Mouse (Mus musculus) embryonic facial prominence, embryonic 12.5 days (tissue): ENCODE measurements at regions not wholly inside any gene's neighbourhood (a gene's known extent, or its start where the extent isn't known, plus 50 kb on each side); places are given as distances from the start of the nearest gene placed in this dataset.

Experiments used
- ATAC-seq: fragments of 200-750 bp; cut with Nextera tagmentation; 2 replicates; pipeline ENCODE4 v1.8.0; 2017; ENCODE audit not compliant: insufficient number of reproducible peaks, insufficient read depth, low FRiP score, low TSS enrichment
- H3K27ac ChIP-seq: fragments of 300-500 bp; sonication (generic); 2 replicates; pipeline ENCODE4 v1.5.1; 2016; ENCODE audit warnings: mild to moderate bottlenecking
- H3K27me3 ChIP-seq: fragments of 300-500 bp; sonication (generic); 2 replicates; pipeline ENCODE4 v1.6.1; 2016; ENCODE audit warnings: mild to moderate bottlenecking, moderate library complexity
- H3K36me3 ChIP-seq: fragments of 300-500 bp; sonication (generic); 2 replicates; pipeline ENCODE4 v1.6.1; 2016; ENCODE audit warnings: mild to moderate bottlenecking
- H3K4me1 ChIP-seq: fragments of 300-500 bp; sonication (generic); 2 replicates; pipeline ENCODE4 v1.6.1; 2016
- H3K4me2 ChIP-seq: fragments of 300-500 bp; sonication (generic); replicated peaks from 2 replicates; pipeline ENCODE4 v1.6.1; 2016; ENCODE audit warnings: mild to moderate bottlenecking, moderate library complexity
- H3K4me3 ChIP-seq: fragments of 300-500 bp; sonication (generic); 2 replicates; pipeline ENCODE4 v1.5.1; 2016; ENCODE audit warnings: mild to moderate bottlenecking
- H3K9ac ChIP-seq: fragments of 300-500 bp; sonication (generic); 2 replicates; pipeline ENCODE4 v1.6.1; 2016; ENCODE audit warnings: mild to moderate bottlenecking, moderate library complexity
- H3K9me3 ChIP-seq: fragments of 300-500 bp; sonication (generic); 2 replicates; pipeline ENCODE4 v1.6.1; 2016; ENCODE audit warnings: mild to moderate bottlenecking, moderate library complexity
- WGBS: fragments of 180-500 bp; shearing (Covaris S2); methylation state at CpG from one replicate; pipeline ENCODE4 v1.1.7; 2016; 5-methylcytosine and 5-hydroxymethylcytosine counted together

GRCm38 (mm10) chr16:46617544-46618335, 119.4 kb upstream of the Nectin3 start:
- Histone ChIP-seq H3K9me3 (no peaks in the 10 kb centered on the region), H3K36me3 (no peaks in the 10 kb centered on the region), H3K27me3 (no peaks in the 10 kb centered on the region), H3K27ac (no peak overlapping the region), H3K4me1 (no peaks in the 10 kb centered on the region), H3K9ac (no peak overlapping the region), H3K4me2 (no peak overlapping the region), H3K4me3 (no peak overlapping the region)
- no peak for ATAC-seq
- 61% methylated on average over 13 of the region's 13 CpGs for WGBS

DNA sequence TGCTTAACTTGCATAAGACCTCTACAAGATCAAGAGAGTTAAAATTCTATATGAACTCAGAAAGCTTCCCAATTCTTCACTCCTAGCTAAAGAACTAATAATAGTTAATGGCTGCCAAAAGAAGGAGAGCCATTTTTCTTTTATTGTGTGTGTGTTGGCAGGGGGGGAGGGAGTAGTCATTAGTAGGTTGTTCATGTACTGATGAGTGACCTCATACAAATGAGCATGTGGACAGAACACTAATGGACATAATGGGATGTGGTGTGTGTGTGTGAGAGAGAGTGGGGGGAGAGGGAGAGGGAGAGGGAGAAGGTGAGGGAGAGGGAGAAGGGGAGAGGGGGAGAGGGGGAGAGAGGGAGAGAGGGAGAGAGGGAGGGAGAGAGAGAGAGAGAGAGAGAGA, 118.3 kb upstream of the Nectin3 start:
- Histone ChIP-seq H3K4me1 (no peaks in the 10 kb centered on the region), H3K27ac (no peak overlapping the region), H3K9me3 (no peaks in the 10 kb centered on the region), H3K4me3 (no peak overlapping the region), H3K4me2 (no peak overlapping the region), H3K27me3 (no peaks in the 10 kb centered on the region), H3K9ac (no peak overlapping the region), H3K36me3 (no peaks in the 10 kb centered on the region)
- ATAC-seq: no peak

DNA sequence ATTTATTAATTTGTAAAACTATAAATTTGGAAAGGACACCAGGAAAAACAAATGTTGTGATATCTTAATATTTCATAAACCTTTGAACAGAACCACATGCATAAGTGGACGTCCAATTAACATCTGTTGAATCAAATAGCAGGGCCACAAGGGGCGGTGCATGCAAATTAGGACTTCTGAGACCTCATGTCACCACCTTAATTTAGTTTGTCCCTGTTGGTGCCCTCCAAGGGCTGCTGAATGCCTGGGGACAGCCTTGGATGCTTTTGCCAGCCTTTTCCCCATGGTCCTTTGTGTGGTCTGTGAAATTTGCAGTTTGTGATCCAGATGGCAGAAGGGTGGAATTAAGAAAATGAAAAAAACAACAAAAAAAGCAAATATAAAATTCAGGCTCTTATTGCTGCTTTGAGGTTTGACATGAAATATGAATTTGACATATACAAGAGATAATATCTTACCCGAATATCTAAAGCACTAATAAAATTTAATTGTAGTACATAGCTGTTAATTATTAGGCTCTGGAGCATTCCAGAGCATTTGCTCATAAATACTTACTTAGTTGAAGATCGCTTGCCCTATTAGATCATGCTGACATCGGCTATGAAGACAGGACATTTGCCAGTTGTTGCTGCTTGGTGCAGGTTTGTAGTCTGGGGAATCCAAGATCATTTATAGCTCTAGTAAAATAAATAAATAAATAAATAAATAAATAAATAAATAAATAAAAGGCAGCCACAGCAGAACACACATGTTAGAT, 114.9 kb upstream of the Nectin3 start:
- Histone ChIP-seq H3K9me3 (no peaks in the 10 kb centered on the region), H3K4me3 (no peak overlapping the region), H3K27ac (no peak overlapping the region), H3K4me1 (no peaks in the 10 kb centered on the region), H3K9ac (no peak overlapping the region), H3K36me3 (no peaks in the 10 kb centered on the region), H3K27me3 (no peaks in the 10 kb centered on the region), H3K4me2 (no peak overlapping the region)
- no peak for ATAC-seq
- WGBS: 73% methylated on average over 5 of the region's 5 CpGs

- Histone ChIP-seq H3K4me1 (no peaks in the 10 kb centered on the region), H3K36me3 (no peaks in the 10 kb centered on the region), H3K27ac (no peak overlapping the region), H3K9me3 (no peaks in the 10 kb centered on the region), H3K9ac (no peak overlapping the region), H3K4me2 (no peak overlapping the region), H3K4me3 (no peak overlapping the region), H3K27me3 (no peaks in the 10 kb centered on the region)
- ATAC-seq: no peak
These were observed 107.5 kb upstream of the Nectin3 start for GRCm38 (mm10) chr16:46605879-46606203.

- H3K4me1 ChIP-seq: no peaks in the 10 kb centered on the region
- no peak overlapping the region for H3K27ac ChIP-seq
- no peaks in the 10 kb centered on the region for H3K9me3 ChIP-seq
- H3K36me3 ChIP-seq: no peaks in the 10 kb centered on the region
- H3K27me3 ChIP-seq: no peaks in the 10 kb centered on the region
- H3K4me2 ChIP-seq: no peak overlapping the region
- H3K9ac ChIP-seq: no peak overlapping the region
- H3K4me3 ChIP-seq: no peak overlapping the region
- WGBS: 63% methylated on average over 11 of the region's 11 CpGs
- no peak for ATAC-seq
These were observed 106.9 kb upstream of the Nectin3 start for GRCm38 (mm10) chr16:46605001-46605878.

- 14% methylated on average over 8 of the region's 8 CpGs for WGBS
- Histone ChIP-seq H3K4me3 (no peak overlapping the region), H3K27ac (no peak overlapping the region), H3K9ac (no peak overlapping the region), H3K27me3 (no peaks in the 10 kb centered on the region), H3K9me3 (no peaks in the 10 kb centered on the region), H3K4me1 (no peaks in the 10 kb centered on the region), H3K4me2 (no peak overlapping the region), H3K36me3 (no peaks in the 10 kb centered on the region)
- no peak for ATAC-seq
These were observed 94.4 kb upstream of the Nectin3 start for GRCm38 (mm10) chr16:46592618-46593253.

DNA sequence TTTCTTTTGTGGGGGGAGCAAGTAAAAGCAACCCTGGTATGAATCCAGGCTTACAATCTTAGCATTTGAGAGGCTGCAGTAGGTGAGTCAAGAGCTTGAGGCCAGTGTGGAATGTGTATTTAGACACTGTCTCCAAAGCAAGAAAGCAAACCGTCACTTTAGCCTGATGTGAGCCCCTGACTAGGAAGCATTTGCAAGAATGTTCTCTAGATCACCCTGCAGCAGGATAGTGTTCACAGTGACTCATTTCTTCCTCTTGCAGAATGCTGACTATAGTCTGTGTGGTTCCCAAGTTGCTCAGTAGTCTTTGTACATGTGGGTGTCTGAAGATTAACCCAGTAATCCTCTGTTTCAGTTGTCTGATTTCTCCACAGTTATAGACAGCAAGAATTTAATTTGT, 88.7 kb upstream of the Nectin3 start:
- no peak overlapping the region for H3K4me3 ChIP-seq
- H3K9me3 ChIP-seq: no peaks in the 10 kb centered on the region
- no peak for ATAC-seq
- H3K27me3 ChIP-seq: no peaks in the 10 kb centered on the region
- H3K4me2 ChIP-seq: no peak overlapping the region
- H3K27ac ChIP-seq: no peak overlapping the region
- H3K4me1 ChIP-seq: no peaks in the 10 kb centered on the region
- H3K36me3 ChIP-seq: no peaks in the 10 kb centered on the region
- no peak overlapping the region for H3K9ac ChIP-seq
- 68% methylated on average over 1 of the region's 1 CpGs for WGBS

- Histone ChIP-seq H3K9me3 (no peaks in the 10 kb centered on the region), H3K27ac (no peak overlapping the region), H3K4me2 (no peak overlapping the region), H3K36me3 (no peaks in the 10 kb centered on the region), H3K4me1 (no peaks in the 10 kb centered on the region), H3K9ac (no peak overlapping the region), H3K4me3 (no peak overlapping the region), H3K27me3 (no peaks in the 10 kb centered on the region)
- no peak for ATAC-seq
These were observed 86.2 kb upstream of the Nectin3 start for GRCm38 (mm10) chr16:46584502-46584901.

GRCm38 (mm10) chr16:46581115-46581514, 82.8 kb upstream of the Nectin3 start:
- H3K4me2 ChIP-seq: no peak overlapping the region
- no peaks in the 10 kb centered on the region for H3K36me3 ChIP-seq
- H3K9me3 ChIP-seq: no peaks in the 10 kb centered on the region
- 84% methylated on average over 10 of the region's 10 CpGs for WGBS
- ATAC-seq: no peak
- H3K27me3 ChIP-seq: no peaks in the 10 kb centered on the region
- H3K4me3 ChIP-seq: no peak overlapping the region
- H3K27ac ChIP-seq: no peak overlapping the region
- H3K4me1 ChIP-seq: no peaks in the 10 kb centered on the region
- H3K9ac ChIP-seq: no peak overlapping the region

DNA sequence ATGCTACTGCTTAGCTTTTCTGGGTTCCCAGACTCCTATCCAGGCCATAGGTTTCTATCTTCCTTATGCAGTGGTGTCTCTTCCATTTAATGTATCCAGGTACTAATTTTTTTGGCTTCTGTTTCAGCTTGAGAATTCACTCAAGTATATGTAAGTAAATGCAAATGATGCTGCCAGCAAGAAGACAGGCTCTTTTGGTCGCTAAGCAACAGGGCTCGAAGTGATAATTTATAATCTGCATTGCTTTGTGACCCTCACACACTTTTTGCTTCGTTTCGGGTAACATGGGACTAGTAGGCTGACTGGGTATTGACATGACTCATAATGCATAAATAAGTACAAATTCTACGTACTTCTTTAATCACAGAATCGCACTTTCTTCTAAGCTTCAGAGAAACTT, 75.9 kb upstream of the Nectin3 start:
- no peak overlapping the region for H3K4me3 ChIP-seq
- no peak overlapping the region for H3K9ac ChIP-seq
- 81% methylated on average over 6 of the region's 6 CpGs for WGBS
- no peaks in the 10 kb centered on the region for H3K9me3 ChIP-seq
- H3K27ac ChIP-seq: no peak overlapping the region
- H3K36me3 ChIP-seq: no peaks in the 10 kb centered on the region
- H3K4me1 ChIP-seq: no peaks in the 10 kb centered on the region
- H3K4me2 ChIP-seq: no peak overlapping the region
- no peak for ATAC-seq
- H3K27me3 ChIP-seq: no peaks in the 10 kb centered on the region

DNA sequence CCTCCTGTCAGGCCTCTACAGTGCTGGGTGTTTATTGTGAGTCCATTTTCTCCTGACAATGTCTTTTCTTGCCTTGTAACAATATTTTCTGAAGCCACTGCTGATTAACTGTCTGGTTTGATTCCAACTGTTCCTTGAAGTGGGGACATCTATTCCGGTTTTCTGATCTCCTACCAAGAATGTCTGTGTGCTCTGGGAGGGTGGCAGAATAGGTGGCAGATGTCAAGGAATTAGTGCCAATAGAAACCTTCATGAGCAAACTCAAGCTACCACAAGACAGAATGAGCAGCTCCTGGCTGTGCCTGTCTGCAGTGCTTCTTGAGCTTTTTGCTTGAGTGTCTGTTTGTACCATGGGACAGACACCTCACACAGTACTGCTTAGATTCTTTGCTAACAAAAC, 69.1 kb upstream of the Nectin3 start:
- no peak for ATAC-seq
- Histone ChIP-seq H3K4me2 (no peak overlapping the region), H3K9ac (no peak overlapping the region), H3K36me3 (no peaks in the 10 kb centered on the region), H3K4me1 (no peaks in the 10 kb centered on the region), H3K27ac (no peak overlapping the region), H3K4me3 (no peak overlapping the region), H3K9me3 (no peaks in the 10 kb centered on the region), H3K27me3 (no peaks in the 10 kb centered on the region)
- 92% methylated on average over 1 of the region's 1 CpGs for whole genome bisulfite sequencing
